Mouse (Mus musculus) midbrain, embryonic 12.5 days (tissue): ENCODE measurements around the gene Nrarp. TPM values are rescaled to one million over a fixed set of nuclear protein-coding genes. Genes with fewer than 3 reads are reported as not detected.

ENCODE experiments used
- ATAC-seq: fragments of 200-750 bp; cut with Nextera tagmentation; 2 replicates; pipeline ENCODE4 v1.8.0; 2017; ENCODE audit warnings: low read depth, moderate TSS enrichment, moderate library complexity; ENCODE audit not compliant: low FRiP score
- H3K27ac ChIP-seq: fragments of 300-500 bp; sonication (generic); replicated peaks from 2 replicates; pipeline ENCODE4 v1.5.1; 2016; ENCODE audit warnings: mild to moderate bottlenecking
- H3K27me3 ChIP-seq: fragments of 300-500 bp; sonication (generic); 2 replicates; pipeline ENCODE4 v1.6.1; 2016; ENCODE audit warnings: mild to moderate bottlenecking
- H3K36me3 ChIP-seq: fragments of 300-500 bp; sonication (generic); 2 replicates; pipeline ENCODE4 v1.6.1; 2016
- H3K4me1 ChIP-seq: fragments of 300-500 bp; sonication (generic); 2 replicates; pipeline ENCODE4 v1.6.1; 2016
- H3K4me2 ChIP-seq: fragments of 300-500 bp; sonication (generic); replicated peaks from 2 replicates; pipeline ENCODE4 v1.6.1; 2016; ENCODE audit warnings: mild to moderate bottlenecking, moderate library complexity
- H3K4me3 ChIP-seq: fragments of 300-500 bp; sonication (generic); 2 replicates; pipeline ENCODE4 v1.5.1; 2016; ENCODE audit warnings: mild to moderate bottlenecking
- H3K9ac ChIP-seq: fragments of 300-500 bp; sonication (generic); replicated peaks from 2 replicates; pipeline ENCODE4 v1.6.1; 2016; ENCODE audit warnings: mild to moderate bottlenecking, moderate library complexity
- H3K9me3 ChIP-seq: fragments of 300-500 bp; sonication (generic); 2 replicates; pipeline ENCODE4 v1.6.1; 2016; ENCODE audit warnings: mild to moderate bottlenecking
- WGBS: fragments of 180-500 bp; shearing (Covaris S2); methylation state at CpG from one replicate; pipeline ENCODE4 v1.1.7; 2016; 5-methylcytosine and 5-hydroxymethylcytosine counted together
- polyA plus RNA-seq: library from polyadenylated mRNA; unstranded; fragments of >200 nt; fragmentation: Nextera tagmentation; extraction: Ambion mirVana; gene quantifications from 2 replicates; pipeline ENCODE4 v1.2.1, GENCODE M21; 2016

The Nrarp gene
- polyA plus RNA-seq, 1 experiment from 2014 or later: 91.2 TPM

GRCm38 (mm10) chr2:25157655-25158054 lies 22.9 kb upstream of the Nrarp start:
- Histone ChIP-seq H3K27me3 (0 out of 2 replicates have a peak, but pooled peaks cover 8% of the 10 kb centered on the region), H3K4me2 (no peak overlapping the region), H3K4me3 (no peak overlapping the region), H3K27ac (no peak overlapping the region), H3K4me1 (no peaks in the 10 kb centered on the region), H3K9ac (no peak overlapping the region), H3K9me3 (no peaks in the 10 kb centered on the region), H3K36me3 (no peaks in the 10 kb centered on the region)
- 52% methylated on average over 2 of the region's 2 CpGs for WGBS
- no peak for ATAC-seq

GRCm38 (mm10) chr2:25167481-25167880 lies 13.1 kb upstream of the Nrarp start:
- Histone ChIP-seq H3K4me2 (peak overlapping the region; percentile 74), H3K4me1 (peaks cover 56% of the 10 kb centered on the region), H3K36me3 (no peaks in the 10 kb centered on the region), H3K9me3 (no peaks in the 10 kb centered on the region), H3K4me3 (peak overlapping the region; percentile 45), H3K9ac (peak overlapping the region; percentile 59), H3K27me3 (peaks cover 8% of the 10 kb centered on the region), H3K27ac (peak overlapping the region; percentile 87)
- WGBS: 13% methylated on average over 4 of the region's 4 CpGs
- no peak; the same call in 1 of the 2 replicates for ATAC-seq

- peaks cover 57% of the 10 kb centered on the region for H3K4me1 ChIP-seq
- peak overlapping the region; percentile 59 for H3K9ac ChIP-seq
- peak overlapping the region; percentile 74 for H3K4me2 ChIP-seq
- H3K4me3 ChIP-seq: peak overlapping the region; percentile 45
- peaks cover 6% of the 10 kb centered on the region for H3K27me3 ChIP-seq
- no peaks in the 10 kb centered on the region for H3K9me3 ChIP-seq
- peak overlapping the region; percentile 87 for H3K27ac ChIP-seq
- H3K36me3 ChIP-seq: no peaks in the 10 kb centered on the region
- ATAC-seq: peak; percentile 86
- WGBS: under 1% methylated on average over 24 of the region's 41 CpGs
Observed at GRCm38 (mm10) chr2:25167919-25168664, 12.5 kb upstream of the Nrarp start.

- Histone ChIP-seq H3K9ac (peak overlapping the region; percentile 59; the same call in 1 of the 2 replicates), H3K27me3 (peaks cover 6% of the 10 kb centered on the region), H3K27ac (peak overlapping the region; percentile 87), H3K36me3 (no peaks in the 10 kb centered on the region), H3K4me3 (peak overlapping the region; percentile 45), H3K4me1 (peaks cover 52% of the 10 kb centered on the region), H3K9me3 (no peaks in the 10 kb centered on the region), H3K4me2 (peak overlapping the region; percentile 74)
- ATAC-seq: no peak; the same call in 1 of the 2 replicates
- WGBS: 5% methylated on average over 2 of the region's 2 CpGs
Observed at GRCm38 (mm10) chr2:25168665-25168978, 11.9 kb upstream of the Nrarp start.

GRCm38 (mm10) chr2:25169778-25170177 lies 10.8 kb upstream of the Nrarp start:
- Histone ChIP-seq H3K27ac (peak overlapping the region; percentile 87), H3K36me3 (no peaks in the 10 kb centered on the region), H3K4me2 (peak overlapping the region; percentile 19; the same call in 1 of the 2 replicates), H3K4me1 (peaks cover 48% of the 10 kb centered on the region), H3K27me3 (no peaks in the 10 kb centered on the region), H3K9me3 (no peaks in the 10 kb centered on the region), H3K9ac (peak overlapping the region; percentile 4; the same call in 1 of the 2 replicates), H3K4me3 (no peak overlapping the region)
- ATAC-seq: no peak
- WGBS: 14% methylated on average over 5 of the region's 5 CpGs

- no peak for ATAC-seq
- H3K4me1 ChIP-seq: peaks cover 55% of the 10 kb centered on the region
- no peaks in the 10 kb centered on the region for H3K9me3 ChIP-seq
- H3K4me3 ChIP-seq: no peak overlapping the region
- peak overlapping the region; percentile 36; the same call in 1 of the 2 replicates for H3K27ac ChIP-seq
- H3K36me3 ChIP-seq: no peaks in the 10 kb centered on the region
- H3K4me2 ChIP-seq: no peak overlapping the region
- WGBS: 79% methylated on average over 10 of the region's 10 CpGs
- H3K9ac ChIP-seq: peak overlapping the region; percentile 4; the same call in 1 of the 2 replicates
- no peaks in the 10 kb centered on the region for H3K27me3 ChIP-seq
Observed at GRCm38 (mm10) chr2:25170326-25171100, 10.0 kb upstream of the Nrarp start.

GRCm38 (mm10) chr2:25171101-25171768 lies 9.3 kb upstream of the Nrarp start:
- H3K4me1 ChIP-seq: peaks cover 60% of the 10 kb centered on the region
- WGBS: 82% methylated on average over 6 of the region's 6 CpGs
- no peaks in the 10 kb centered on the region for H3K27me3 ChIP-seq
- H3K4me2 ChIP-seq: no peak overlapping the region
- H3K9ac ChIP-seq: no peak overlapping the region
- no peak for ATAC-seq
- H3K27ac ChIP-seq: no peak overlapping the region
- no peaks in the 10 kb centered on the region for H3K36me3 ChIP-seq
- H3K9me3 ChIP-seq: no peaks in the 10 kb centered on the region
- H3K4me3 ChIP-seq: no peak overlapping the region

GRCm38 (mm10) chr2:25171769-25172153 lies 8.8 kb upstream of the Nrarp start:
- H3K27me3 ChIP-seq: 0 out of 2 replicates have a peak, but pooled peaks cover 3% of the 10 kb centered on the region
- peaks cover 66% of the 10 kb centered on the region for H3K4me1 ChIP-seq
- H3K9ac ChIP-seq: no peak overlapping the region
- no peak overlapping the region for H3K27ac ChIP-seq
- H3K4me2 ChIP-seq: no peak overlapping the region
- H3K9me3 ChIP-seq: no peaks in the 10 kb centered on the region
- WGBS: 78% methylated on average over 1 of the region's 1 CpGs
- no peak overlapping the region for H3K4me3 ChIP-seq
- no peaks in the 10 kb centered on the region for H3K36me3 ChIP-seq
- ATAC-seq: no peak

- H3K9ac ChIP-seq: no peak overlapping the region
- H3K9me3 ChIP-seq: no peaks in the 10 kb centered on the region
- no peak for ATAC-seq
- H3K27ac ChIP-seq: no peak overlapping the region; the same call in 1 of the 2 replicates
- WGBS: 72% methylated on average over 8 of the region's 8 CpGs
- H3K4me3 ChIP-seq: no peak overlapping the region
- no peaks in the 10 kb centered on the region for H3K36me3 ChIP-seq
- 0 out of 2 replicates have a peak, but pooled peaks cover 8% of the 10 kb centered on the region for H3K27me3 ChIP-seq
- no peak overlapping the region for H3K4me2 ChIP-seq
- H3K4me1 ChIP-seq: peaks cover 66% of the 10 kb centered on the region
Observed at GRCm38 (mm10) chr2:25172629-25173028, 7.9 kb upstream of the Nrarp start.

GRCm38 (mm10) chr2:25173821-25174220 lies 6.7 kb upstream of the Nrarp start:
- H3K4me3 ChIP-seq: no peak overlapping the region
- H3K36me3 ChIP-seq: no peaks in the 10 kb centered on the region
- H3K9ac ChIP-seq: no peak overlapping the region
- WGBS: 96% methylated on average over 4 of the region's 4 CpGs
- ATAC-seq: no peak
- 0 out of 2 replicates have a peak, but pooled peaks cover 8% of the 10 kb centered on the region for H3K27me3 ChIP-seq
- H3K4me1 ChIP-seq: peaks cover 68% of the 10 kb centered on the region
- no peak overlapping the region for H3K4me2 ChIP-seq
- no peaks in the 10 kb centered on the region for H3K9me3 ChIP-seq
- no peak overlapping the region for H3K27ac ChIP-seq

GRCm38 (mm10) chr2:25174866-25175689 lies 5.5 kb upstream of the Nrarp start:
- Histone ChIP-seq H3K4me3 (no peak overlapping the region), H3K27me3 (0 out of 2 replicates have a peak, but pooled peaks cover 12% of the 10 kb centered on the region), H3K9ac (no peak overlapping the region), H3K4me2 (no peak overlapping the region), H3K36me3 (no peaks in the 10 kb centered on the region), H3K27ac (no peak overlapping the region), H3K4me1 (peaks cover 67% of the 10 kb centered on the region), H3K9me3 (no peaks in the 10 kb centered on the region)
- ATAC-seq: no peak
- WGBS: 49% methylated on average over 7 of the region's 7 CpGs
